Mouse (Mus musculus) testis, adult 2 months (tissue): ENCODE measurements around the gene Bri3.

Source experiments
- CTCF ChIP-seq: fragments of 200-500 bp; IDR thresholded peaks from 2 replicates; pipeline ENCODE4 v1.5.1; 2012; ENCODE audit warnings: low read depth, mild to moderate bottlenecking, inconsistent platforms, low read length, moderate library complexity; ENCODE audit not compliant: control insufficient read depth, insufficient read depth, insufficient replicate concordance
- POLR2A ChIP-seq: fragments of 200-500 bp; IDR thresholded peaks from 2 replicates; pipeline ENCODE4 v1.6.1; 2012; ENCODE audit warnings: low read depth, mild to moderate bottlenecking, inconsistent platforms, low read length, moderate library complexity; ENCODE audit not compliant: control insufficient read depth

DNA sequence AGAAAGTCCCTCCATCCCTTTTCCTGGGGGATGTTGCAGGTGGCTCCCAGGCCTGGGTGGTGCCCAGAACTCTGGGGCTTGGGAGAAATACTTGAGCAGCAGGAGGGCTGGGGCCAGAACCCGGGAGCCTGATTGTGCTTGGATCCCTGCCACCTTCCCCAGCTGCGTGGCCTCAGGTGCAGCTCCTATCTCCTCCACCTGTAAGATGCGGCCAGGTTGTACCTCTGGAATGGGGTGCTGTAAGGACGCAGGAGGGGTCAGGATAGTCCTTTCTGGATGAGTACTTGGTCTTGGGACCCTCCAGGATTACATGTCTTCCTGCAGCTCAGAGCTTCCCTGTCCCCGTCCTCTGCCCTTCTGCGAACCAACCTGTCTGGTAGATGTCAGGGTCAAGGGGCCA, 15.0 kb downstream of the Bri3 start:
- TF ChIP-seq CTCF (no peak), POLR2A (no peak)
